Mouse (Mus musculus): ENCODE measurements around the gene Qtrt2.

Gene Qtrt2

GRCm38 (mm10) chr16:43925001-43925558, 1.5 kb downstream of the Qtrt2 start:
- no peak for DNase-seq (ENCODE audit: low read depth, low spot score)

DNA sequence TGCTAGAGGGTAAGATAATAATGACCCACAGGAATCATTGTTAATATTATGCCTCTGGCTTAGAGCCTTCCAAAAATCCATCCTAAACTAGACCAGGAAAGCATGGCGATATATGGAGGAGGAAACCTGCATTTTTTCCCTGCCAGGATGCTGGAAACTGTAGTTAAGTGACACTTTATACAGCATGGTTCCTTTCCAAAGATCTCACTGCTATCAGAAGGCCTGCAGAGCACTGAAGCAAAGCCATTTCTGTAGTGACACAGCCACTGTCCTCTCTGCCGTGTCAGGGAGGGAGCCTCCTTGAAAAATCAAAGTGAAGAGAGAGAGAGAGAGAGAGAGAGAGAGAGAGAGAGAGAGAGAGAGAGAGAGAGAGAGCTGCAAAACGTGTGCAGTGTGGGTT, 4.0 kb downstream of the Qtrt2 start:
- no peak for DNase-seq (ENCODE audit: low read depth, low spot score)

- DNase-seq (ENCODE audit: low read depth, low spot score), result no peak
Measured at GRCm38 (mm10) chr16:43922024-43922423, 4.6 kb downstream of the Qtrt2 start.

- DNase-seq (ENCODE audit: low read depth, low spot score), result no peak
Measured at GRCm38 (mm10) chr16:43918867-43919266, 7.7 kb downstream of the Qtrt2 start.

- no peak for DNase-seq (ENCODE audit: low read depth, low spot score)
Measured at GRCm38 (mm10) chr16:43908881-43909280, 17.7 kb downstream of the Qtrt2 start.

DNA sequence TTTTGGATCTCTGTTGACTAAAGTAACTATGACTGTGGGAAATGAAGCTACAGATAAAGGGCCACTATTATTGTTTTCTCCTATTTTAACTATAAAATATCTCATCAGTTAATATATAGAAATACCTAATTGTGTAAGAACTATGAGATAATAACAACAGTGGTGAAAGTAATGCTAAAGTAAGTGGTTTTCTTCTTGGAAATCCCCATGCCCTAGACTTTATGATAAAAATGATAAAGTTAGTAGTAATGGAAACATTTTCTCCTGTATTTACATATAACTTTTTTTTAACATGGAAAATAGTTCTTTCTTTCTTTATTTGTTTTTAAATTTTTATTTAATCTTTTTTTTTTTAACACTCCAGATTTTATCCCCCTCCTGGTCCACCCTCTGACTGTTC, 26.0 kb downstream of the Qtrt2 start:
- no peak for DNase-seq (ENCODE audit: low read depth, low spot score)

DNA sequence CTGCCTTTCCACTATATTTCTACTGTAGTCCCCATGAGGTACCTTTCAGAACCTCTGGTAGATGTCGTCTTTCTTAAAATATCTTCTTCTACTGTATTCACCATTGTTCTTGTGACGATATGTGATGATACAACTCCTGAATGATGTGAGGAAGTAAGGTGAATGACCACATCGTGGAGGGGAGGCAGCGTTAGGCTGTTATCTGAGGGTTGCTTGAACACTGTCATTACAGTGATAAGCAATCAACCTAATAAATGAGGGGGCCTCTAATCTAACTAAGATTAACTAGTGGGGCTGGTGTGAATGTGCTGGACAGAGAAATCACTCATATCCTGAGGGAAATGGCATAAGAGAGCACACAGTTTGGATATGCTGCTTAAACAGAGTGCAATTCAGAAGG, 26.5 kb downstream of the Qtrt2 start:
- DNase-seq (ENCODE audit: low read depth, low spot score), result no peak

DNA sequence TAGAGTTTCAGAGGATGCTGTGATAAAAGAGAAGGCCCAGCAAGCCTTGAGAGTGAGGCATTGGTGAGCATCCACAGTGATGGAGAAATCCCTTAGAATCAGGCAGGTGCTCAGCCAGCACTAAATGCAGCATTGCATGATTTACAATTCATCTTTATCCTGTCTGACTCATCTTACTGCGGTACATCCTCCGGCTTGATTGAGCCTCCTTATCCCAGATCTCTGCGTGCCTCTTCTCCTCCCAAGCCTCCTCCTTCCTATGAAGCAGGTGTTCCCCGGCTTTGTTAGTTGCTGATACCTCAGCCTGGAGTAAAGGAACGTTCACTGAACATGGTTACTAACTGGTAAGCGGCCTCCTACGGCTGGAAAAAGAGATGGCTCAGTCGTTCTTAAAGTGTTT, 32.1 kb downstream of the Qtrt2 start:
- DNase-seq (ENCODE audit: low read depth, low spot score), result no peak

DNA sequence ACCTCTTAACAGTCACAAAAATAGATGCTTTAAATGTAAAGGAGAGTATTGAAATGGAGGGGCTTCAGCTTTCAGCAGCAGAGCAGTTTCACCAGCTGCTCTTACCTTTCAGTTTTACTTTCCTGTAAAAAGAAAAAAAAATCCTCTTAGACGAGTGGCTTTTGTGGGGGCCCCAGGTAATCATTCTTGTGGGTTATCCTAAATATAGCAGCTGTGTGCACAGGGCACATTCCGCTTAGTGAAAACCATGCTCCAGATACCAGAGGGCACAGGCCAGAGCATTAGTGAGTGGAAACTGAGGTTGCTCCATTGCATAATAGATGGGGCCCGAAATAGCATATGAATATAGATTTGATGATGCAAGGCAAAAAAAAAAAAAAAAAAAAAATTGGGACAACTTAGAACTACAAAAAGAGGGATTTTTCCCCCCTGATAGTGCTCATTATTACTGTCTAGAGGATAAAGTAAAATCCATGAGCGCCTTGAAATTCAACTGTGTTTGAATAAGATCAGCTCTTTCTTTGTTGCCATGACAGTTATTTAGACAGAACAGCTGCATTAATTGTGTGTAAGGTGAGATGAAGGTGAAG, 35.8 kb downstream of the Qtrt2 start:
- DNase-seq (ENCODE audit: low read depth, low spot score), result no peak

DNA sequence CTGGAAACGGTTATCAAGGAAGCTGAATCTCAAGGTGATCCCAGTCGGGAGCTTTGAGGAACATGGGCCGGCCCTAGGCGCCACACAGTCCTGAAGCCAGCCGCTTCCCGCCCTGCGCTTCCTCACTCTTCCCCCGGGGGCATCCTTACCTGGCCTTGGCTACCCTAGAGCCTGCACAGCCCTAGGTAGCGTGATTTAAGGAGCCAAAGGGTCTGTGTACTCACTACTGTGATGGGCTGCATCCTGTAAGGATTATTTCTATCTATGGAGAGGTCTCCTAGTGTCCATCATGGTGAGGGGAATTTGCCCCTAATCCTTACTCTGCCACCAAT, 36.6 kb downstream of the Qtrt2 start:
- no peak for DNase-seq (ENCODE audit: low read depth, low spot score)

DNA sequence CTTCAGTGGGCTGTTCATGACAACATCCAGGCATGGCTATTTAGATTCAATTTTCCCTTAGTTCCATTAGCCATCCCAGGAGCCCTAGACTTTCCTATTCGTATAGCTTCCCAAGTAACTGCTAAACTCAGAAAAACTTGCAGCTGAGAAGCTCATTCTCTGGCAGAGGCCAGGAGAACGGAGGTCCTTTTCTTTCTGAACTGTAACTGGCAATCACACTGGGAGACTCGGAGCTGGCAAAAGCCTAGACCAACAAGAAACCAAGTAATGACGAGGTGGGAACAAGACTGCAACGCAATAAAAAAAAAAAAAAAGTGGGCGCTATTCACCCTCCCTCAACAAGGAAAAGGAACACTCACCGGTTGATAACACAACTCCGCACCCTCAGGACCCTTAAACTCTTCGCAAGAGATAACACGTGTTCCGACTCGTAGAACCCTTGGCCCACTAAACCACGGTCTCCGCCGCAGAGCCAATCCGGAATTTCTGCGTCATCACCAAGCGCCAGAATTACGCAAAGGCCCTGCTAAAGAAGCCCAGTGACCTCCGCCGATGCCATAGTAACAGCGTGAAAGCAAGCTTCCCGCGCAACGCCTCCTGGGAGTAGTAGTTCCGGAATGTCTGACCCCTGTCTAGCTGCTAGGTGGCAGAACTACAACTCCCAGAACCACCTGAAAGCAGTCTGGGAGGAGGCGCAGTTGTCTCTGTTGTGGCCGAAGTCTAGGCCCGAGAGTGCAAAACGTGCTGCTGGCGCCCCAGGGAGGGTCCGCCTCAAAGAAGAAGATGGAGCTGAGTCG, 37.2 kb downstream of the Qtrt2 start, which contains the start of gene Ccdc191:
Gene Ccdc191, plus strand, starts transcription at position 593 of the 797 bp plus-strand sequence.
- DNase-seq (ENCODE audit: low read depth, low spot score), result peak; percentile 100

DNA sequence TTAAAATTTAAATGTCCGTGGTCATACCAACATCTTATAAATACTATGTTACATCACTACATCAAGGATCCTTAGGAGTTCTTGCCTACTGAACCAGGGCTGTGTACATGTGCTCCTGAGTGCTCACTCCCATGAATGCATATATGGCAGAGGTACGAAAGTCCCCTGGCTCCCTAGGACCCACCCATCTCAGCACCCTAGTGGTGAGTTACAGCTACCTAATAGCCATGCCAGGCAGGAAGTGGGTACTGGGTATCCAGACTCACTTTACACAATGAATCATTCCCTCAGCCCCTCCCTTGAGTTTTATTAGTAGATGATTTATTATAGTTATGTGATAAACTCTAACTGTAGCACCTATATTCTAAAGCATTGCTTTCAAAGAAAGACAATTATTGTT, 44.3 kb downstream of the Qtrt2 start:
- DNase-seq (ENCODE audit: low read depth, low spot score), result no peak

DNA sequence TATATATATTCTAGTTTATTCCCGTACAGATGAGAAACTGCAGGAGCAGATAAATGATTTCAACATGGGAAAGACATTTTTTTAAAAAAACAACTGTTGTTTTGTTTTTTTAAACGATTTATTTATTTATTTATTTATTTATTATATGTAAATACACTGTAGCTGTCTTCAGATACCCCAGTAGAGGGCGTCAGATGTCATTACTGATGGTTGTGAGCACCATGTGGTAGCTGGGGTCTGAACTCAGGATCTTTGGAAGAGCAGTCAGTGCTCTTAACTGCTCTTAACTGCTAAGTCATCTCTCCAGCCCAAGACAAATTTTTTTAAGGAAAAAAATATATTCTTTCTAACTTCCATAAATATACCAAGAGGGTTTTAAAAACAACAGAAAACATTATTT, 45.0 kb downstream of the Qtrt2 start:
- peak; percentile 19 for DNase-seq (ENCODE audit: low read depth, low spot score)

- DNase-seq (ENCODE audit: low read depth, low spot score), result no peak
Measured at GRCm38 (mm10) chr16:43879769-43880168, 46.8 kb downstream of the Qtrt2 start.

DNA sequence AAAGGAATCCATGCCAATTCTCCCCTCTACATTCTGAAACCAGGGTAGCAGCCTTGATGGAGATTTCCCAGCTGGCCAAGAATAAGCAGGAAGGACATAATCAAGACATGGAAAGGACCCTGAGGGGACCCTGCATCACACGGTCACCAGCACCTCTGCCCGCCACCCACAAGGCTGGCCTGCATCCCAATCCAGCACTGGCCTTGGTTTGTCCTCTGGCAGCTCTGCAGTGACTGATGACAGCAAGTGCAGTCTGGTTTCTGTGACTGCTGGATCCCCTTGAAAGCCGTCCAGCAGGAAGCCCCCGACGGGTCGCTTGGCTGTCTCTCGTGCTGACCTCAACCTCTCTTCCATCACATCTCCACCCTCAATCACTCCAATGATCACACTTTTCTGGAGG, 55.2 kb downstream of the Qtrt2 start:
- no peak for DNase-seq (ENCODE audit: low read depth, low spot score)

DNA sequence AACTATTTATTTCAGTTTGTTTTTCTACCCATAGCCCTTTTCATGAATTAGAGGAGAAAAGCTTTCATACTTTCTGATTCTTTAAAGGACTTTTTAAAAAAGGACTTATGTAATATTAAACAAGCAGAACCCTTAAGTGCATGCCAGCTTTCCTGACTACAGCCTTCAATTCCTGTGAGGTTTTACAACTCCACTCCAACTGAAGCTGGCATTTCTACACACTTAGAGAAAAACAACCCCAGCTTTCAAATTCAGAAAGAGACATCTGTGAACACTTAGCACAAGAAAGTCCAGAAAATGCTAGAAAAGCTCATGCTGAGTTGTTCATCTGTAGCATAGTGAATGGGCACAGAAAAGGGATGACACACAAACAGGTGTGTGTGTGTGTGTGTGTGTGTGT, 56.8 kb downstream of the Qtrt2 start:
- no peak for DNase-seq (ENCODE audit: low read depth, low spot score)

GRCm38 (mm10) chr16:43860624-43861023, 66.0 kb downstream of the Qtrt2 start:
- no peak for DNase-seq (ENCODE audit: low read depth, low spot score)

DNA sequence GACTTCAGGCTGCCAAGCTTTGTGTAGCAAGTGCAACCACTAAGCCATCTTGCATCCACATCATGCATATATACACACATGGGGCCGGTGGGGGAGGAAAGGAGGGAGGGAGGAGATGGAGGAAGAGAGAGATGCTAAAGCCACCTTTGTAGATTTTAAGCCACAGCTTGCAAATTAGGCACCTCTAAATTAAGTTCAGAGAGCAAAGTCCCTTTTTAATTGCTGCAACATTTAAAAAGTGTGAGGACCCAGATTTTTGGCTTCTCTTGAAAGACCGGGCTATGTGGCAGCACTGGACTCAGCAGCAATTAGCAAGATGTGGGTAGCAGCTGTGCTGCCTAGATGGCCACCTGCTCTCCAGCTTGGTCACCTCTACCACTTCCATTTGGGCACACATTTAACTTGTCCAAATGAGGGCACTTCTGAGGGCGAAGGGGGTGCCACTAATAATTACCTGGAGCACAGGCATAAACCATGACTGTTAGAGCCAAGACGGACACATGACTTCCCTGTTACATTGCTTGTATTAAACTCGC, 67.6 kb downstream of the Qtrt2 start:
- DNase-seq (ENCODE audit: low read depth, low spot score), result no peak

DNA sequence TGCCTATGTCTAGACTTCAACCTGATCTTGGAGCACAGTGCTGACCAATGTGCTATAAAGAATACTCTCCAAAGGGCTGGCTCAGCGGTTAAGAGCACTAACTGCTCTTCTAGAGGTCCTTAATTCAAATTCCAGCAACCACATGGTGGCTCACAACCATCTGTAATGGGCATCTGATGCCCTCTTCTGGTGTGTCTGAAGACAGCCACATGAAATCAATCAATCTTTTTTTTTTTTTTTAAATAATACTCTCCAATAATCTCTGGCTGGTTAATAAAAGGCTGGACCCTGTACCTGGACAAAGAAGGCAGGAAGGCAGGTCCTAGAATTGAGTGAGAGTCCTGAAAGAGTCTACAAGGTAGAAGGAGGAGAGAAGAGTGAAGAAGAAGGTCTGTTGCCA, 76.8 kb downstream of the Qtrt2 start:
- no peak for DNase-seq (ENCODE audit: low read depth, low spot score)

DNA sequence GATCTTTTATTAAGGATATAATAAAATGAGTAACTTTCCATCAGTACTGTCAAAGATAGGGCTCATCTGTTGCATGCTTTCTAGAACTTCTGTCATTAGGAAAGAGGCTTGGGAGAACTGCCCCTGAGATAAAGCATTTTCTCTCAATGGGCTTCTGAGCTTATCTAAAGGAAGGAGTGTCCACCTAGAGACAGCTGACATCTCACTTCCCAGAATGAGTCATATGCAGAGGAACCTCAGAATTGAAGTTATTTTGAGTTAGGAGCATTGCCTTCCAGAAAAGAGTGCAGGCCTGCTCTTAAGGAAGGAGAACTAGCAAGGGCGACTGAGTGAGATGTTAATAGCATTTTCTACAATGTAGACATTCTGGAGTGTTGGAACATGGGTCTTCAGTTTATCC, 85.4 kb downstream of the Qtrt2 start:
- DNase-seq (ENCODE audit: low read depth, low spot score), result no peak

DNA sequence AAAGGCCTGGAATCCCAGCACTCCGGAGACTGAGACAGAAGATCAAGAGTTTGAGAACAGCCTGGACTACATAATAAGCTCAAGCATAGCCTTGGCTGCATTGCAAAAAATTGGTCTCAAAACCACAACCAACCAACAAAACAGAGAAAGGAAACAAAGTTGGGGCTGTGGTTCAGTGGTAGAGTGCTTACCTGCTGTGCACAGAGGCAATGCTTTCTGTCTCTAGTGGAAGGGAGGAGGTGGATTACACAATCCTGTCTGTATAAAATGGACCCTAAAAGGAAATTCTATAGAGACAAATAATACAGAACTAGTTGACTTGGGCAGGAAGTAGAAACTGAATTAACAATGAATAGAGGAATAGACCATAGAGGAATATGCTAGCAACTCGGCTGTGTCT, 94.7 kb downstream of the Qtrt2 start:
- DNase-seq (ENCODE audit: low read depth, low spot score), result no peak

DNA sequence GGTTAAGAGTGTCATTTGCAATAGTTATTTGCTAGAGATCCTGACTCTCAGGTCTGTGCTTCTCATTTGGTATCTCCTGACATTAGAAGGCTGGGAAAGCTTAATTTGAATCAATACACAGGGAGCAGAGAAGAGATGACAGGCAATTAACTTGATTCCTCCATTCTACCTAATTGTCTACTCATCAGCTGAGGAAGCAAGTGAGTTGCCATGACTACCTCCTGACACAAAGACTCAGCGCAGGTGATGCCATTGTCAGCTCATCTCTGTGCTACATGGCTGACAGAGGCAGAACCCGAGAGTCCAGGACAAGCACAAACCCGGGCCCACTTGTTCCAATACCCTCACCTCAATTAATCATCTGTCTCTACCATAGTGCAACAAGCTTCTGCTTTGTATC, 99.1 kb downstream of the Qtrt2 start:
- no peak for DNase-seq (ENCODE audit: low read depth, low spot score)

DNA sequence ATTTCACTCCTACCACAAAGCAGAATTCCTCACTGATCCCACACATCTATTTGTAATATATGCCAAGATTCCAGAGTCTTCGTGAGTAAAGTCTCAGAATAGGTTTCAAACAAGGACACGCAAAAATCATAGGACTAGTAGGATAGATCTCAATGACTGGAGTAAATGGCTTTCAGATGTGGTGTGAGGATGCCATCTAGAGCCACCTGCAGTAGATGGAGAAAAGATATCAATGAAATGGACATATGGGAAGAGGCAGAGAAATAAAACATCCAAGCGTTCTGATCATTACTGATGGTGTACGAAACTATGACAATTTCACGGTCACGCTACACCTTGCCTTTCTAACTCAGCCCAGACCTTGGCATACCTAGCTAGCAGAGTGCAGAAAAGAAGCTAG, 108.2 kb downstream of the Qtrt2 start:
- no peak for DNase-seq (ENCODE audit: low read depth, low spot score)
